Mouse (Mus musculus) liver, adult 2 months (tissue): ENCODE data around the gene Rnd1. TPM values are rescaled to one million over a fixed set of nuclear protein-coding genes. Genes with fewer than 3 reads are reported as not detected.

Experiments
- DNase-seq: peaks from one replicate; pipeline ENCODE4 v3.0.0-alpha.2; 2011; ENCODE audit warnings: low read depth, low spot score; ENCODE audit errors: extremely low read depth
- H3K27ac ChIP-seq: fragments of 200-500 bp; replicated peaks from 2 replicates; pipeline ENCODE4 v1.5.1; 2012; ENCODE audit warnings: low read depth, mild to moderate bottlenecking, control low read depth, inconsistent platforms, low read length; ENCODE audit not compliant: insufficient read depth
- H3K27me3 ChIP-seq: fragments of 200-500 bp; 2 replicates; pipeline ENCODE4 v1.6.1; 2012; ENCODE audit warnings: mild to moderate bottlenecking, moderate library complexity, low read length, inconsistent platforms; ENCODE audit not compliant: control insufficient read depth, insufficient read depth
- H3K36me3 ChIP-seq: fragments of 200-500 bp; 2 replicates; pipeline ENCODE4 v1.6.1; 2012; ENCODE audit warnings: low read length, inconsistent platforms; ENCODE audit not compliant: control insufficient read depth, insufficient read depth
- H3K4me1 ChIP-seq: fragments of 200-500 bp; 2 replicates; pipeline ENCODE4 v1.6.1; 2011; ENCODE audit warnings: low read length; ENCODE audit not compliant: control insufficient read depth, insufficient read depth
- H3K4me3 ChIP-seq: fragments of 200-500 bp; 2 replicates; pipeline ENCODE4 v1.5.1; 2011; ENCODE audit warnings: low read depth, mild to moderate bottlenecking, control low read depth, low read length, moderate library complexity; ENCODE audit not compliant: insufficient read depth
- H3K79me2 ChIP-seq: fragments of 200-500 bp; 2 replicates; pipeline ENCODE4 v1.6.1; 2012; ENCODE audit warnings: inconsistent platforms, mild to moderate bottlenecking, low read length, moderate library complexity; ENCODE audit not compliant: control insufficient read depth, insufficient read depth
- H3K9ac ChIP-seq: fragments of 200-500 bp; 2 replicates; pipeline ENCODE4 v1.6.1; 2012; ENCODE audit warnings: low read depth, mild to moderate bottlenecking, control low read depth, inconsistent platforms, low read length
- CTCF ChIP-seq: fragments of 200-500 bp; IDR thresholded peaks from 2 replicates; pipeline ENCODE4 v1.5.1; 2011; ENCODE audit warnings: low read depth, low read length, control low read depth
- POLR2A ChIP-seq: fragments of 200-500 bp; IDR thresholded peaks from 2 replicates; pipeline ENCODE4 v1.6.1; 2011; ENCODE audit warnings: low read length, control low read depth; ENCODE audit not compliant: insufficient read depth; ENCODE audit errors: extremely low read depth
- WGBS: fragments of 180-500 bp; shearing (Covaris S2); methylation state at CpG from one replicate; pipeline ENCODE4 v1.1.7; 2018; 5-methylcytosine and 5-hydroxymethylcytosine counted together
- polyA plus RNA-seq: library from polyadenylated mRNA; depleted of rRNA; stranded (reverse); fragments of >200 nt; gene quantifications from 2 replicates; pipeline ENCODE4 v1.2.3, GENCODE M21; 2012
- total RNA-seq: library from RNA; depleted of rRNA; stranded (reverse); fragments of >200 nt; gene quantifications from 2 replicates; pipeline ENCODE4 v1.2.3, GENCODE M21; 2014

Gene Rnd1
- total and polyA plus RNA-seq, 2 experiments, result 7.4 to 20.0 TPM

GRCm38 (mm10) chr15:98634541-98635081 is 42.6 kb downstream of the Rnd1 start:
- H3K79me2 ChIP-seq, result no peaks in the 10 kb centered on the region
- 2% methylated on average over 58 of the region's 65 CpGs for WGBS
- peak overlapping the region; percentile 55 for H3K4me3 ChIP-seq
- H3K36me3 ChIP-seq, result no peaks in the 10 kb centered on the region
- TF ChIP-seq POLR2A (no peak), CTCF (no peak)
- peaks cover 22% of the 10 kb centered on the region for H3K27me3 ChIP-seq
- peak overlapping the region; percentile 21; the same call in 1 of the 2 replicates for H3K9ac ChIP-seq
- no peak overlapping the region for H3K27ac ChIP-seq
- DNase-seq, result no peak
- no peaks in the 10 kb centered on the region for H3K4me1 ChIP-seq

GRCm38 (mm10) chr15:98633822-98634470 is 43.3 kb downstream of the Rnd1 start:
- H3K79me2 ChIP-seq, result no peaks in the 10 kb centered on the region
- 3% methylated on average over 25 of the region's 25 CpGs for WGBS
- no peaks in the 10 kb centered on the region for H3K36me3 ChIP-seq
- H3K4me3 ChIP-seq, result peak overlapping the region; percentile 55
- no peak overlapping the region for H3K27ac ChIP-seq
- no peaks in the 10 kb centered on the region for H3K4me1 ChIP-seq
- no peak for DNase-seq
- TF ChIP-seq POLR2A (no peak), CTCF (no peak)
- no peak overlapping the region for H3K9ac ChIP-seq
- peaks cover 24% of the 10 kb centered on the region for H3K27me3 ChIP-seq

GRCm38 (mm10) chr15:98632921-98633320 is 44.3 kb downstream of the Rnd1 start:
- TF ChIP-seq POLR2A (no peak), CTCF (no peak)
- H3K4me3 ChIP-seq, result no peak overlapping the region
- no peak overlapping the region for H3K9ac ChIP-seq
- no peaks in the 10 kb centered on the region for H3K4me1 ChIP-seq
- WGBS, result 9% methylated on average over 4 of the region's 4 CpGs
- no peak overlapping the region for H3K27ac ChIP-seq
- H3K27me3 ChIP-seq, result peaks cover 31% of the 10 kb centered on the region
- DNase-seq, result no peak
- no peaks in the 10 kb centered on the region for H3K36me3 ChIP-seq
- H3K79me2 ChIP-seq, result no peaks in the 10 kb centered on the region

- TF ChIP-seq CTCF, result no peak
- no peak for TF ChIP-seq POLR2A
- no peaks in the 10 kb centered on the region for H3K36me3 ChIP-seq
- 3% methylated on average over 25 of the region's 25 CpGs for WGBS
- H3K79me2 ChIP-seq, result no peaks in the 10 kb centered on the region
- H3K27ac ChIP-seq, result no peak overlapping the region
- no peaks in the 10 kb centered on the region for H3K4me1 ChIP-seq
- no peak overlapping the region for H3K4me3 ChIP-seq
- no peak for DNase-seq
- H3K27me3 ChIP-seq, result peaks cover 31% of the 10 kb centered on the region
- H3K9ac ChIP-seq, result no peak overlapping the region; the same call in 1 of the 2 replicates
These were observed 45.0 kb downstream of the Rnd1 start for GRCm38 (mm10) chr15:98632107-98632744.

- DNase-seq, result no peak
- no peaks in the 10 kb centered on the region for H3K79me2 ChIP-seq
- H3K27ac ChIP-seq, result no peak overlapping the region
- H3K27me3 ChIP-seq, result peaks cover 31% of the 10 kb centered on the region
- TF ChIP-seq POLR2A, result no peak
- TF ChIP-seq CTCF, result peak; percentile 87
- no peak overlapping the region for H3K4me3 ChIP-seq
- 4% methylated on average over 18 of the region's 18 CpGs for WGBS
- H3K36me3 ChIP-seq, result no peaks in the 10 kb centered on the region
- H3K4me1 ChIP-seq, result no peaks in the 10 kb centered on the region
- no peak overlapping the region for H3K9ac ChIP-seq
These were observed 45.8 kb downstream of the Rnd1 start for GRCm38 (mm10) chr15:98631493-98631892.

GRCm38 (mm10) chr15:98630540-98630939 is 46.7 kb downstream of the Rnd1 start, which contains the start of gene Cacnb3:
Cacnb3 (plus strand) TSS chr15:98630840.
- no peak within 1 kb of the TSS for H3K27ac ChIP-seq
- no peaks in the 10 kb centered on the region for H3K36me3 ChIP-seq
- no peaks in the 10 kb centered on the region for H3K4me1 ChIP-seq
- DNase-seq, result no peak
- no peaks in the 10 kb centered on the region for H3K79me2 ChIP-seq
- TF ChIP-seq POLR2A (no peak), CTCF (no peak)
- H3K27me3 ChIP-seq, result peaks cover 31% of the 10 kb centered on the region
- no peak within 1 kb of the TSS for H3K9ac ChIP-seq
- no peak within 1 kb of the TSS for H3K4me3 ChIP-seq
- 62% methylated on average over 4 of the region's 4 CpGs for WGBS
